Mouse (Mus musculus) cerebellum, adult 9-11 months (tissue): ENCODE results near the gene Mrpl18.
A peak's percentile ranks its signal among the peaks of the same experiment; 100 is the strongest.
"Not testable (repeated sequence)": the region's sequence is repeated elsewhere in the genome, so short reads cannot be mapped to it uniquely, and the experiment has no call there.

Experiments
- DNase-seq: peaks from one replicate; pipeline ENCODE4 v3.0.0; 2022

The Mrpl18 gene

GRCm38 (mm10) chr17:12909361-12910280 lies 6.5 kb downstream of the Mrpl18 start, which contains the start of gene Pnldc1:
Gene Pnldc1 (minus strand): TSS chr17:12910230.
- no peak for DNase-seq

- DNase-seq, result no peak
Observed at GRCm38 (mm10) chr17:12906436-12906835, 9.7 kb downstream of the Mrpl18 start.

- no peak for DNase-seq
Observed at GRCm38 (mm10) chr17:12905810-12906209, 10.3 kb downstream of the Mrpl18 start.

GRCm38 (mm10) chr17:12904349-12904748 lies 11.8 kb downstream of the Mrpl18 start:
- DNase-seq, result no peak

GRCm38 (mm10) chr17:12903372-12904333 lies 12.5 kb downstream of the Mrpl18 start:
- DNase-seq, result no peak

- DNase-seq, result no peak
Observed at GRCm38 (mm10) chr17:12902291-12902690, 13.9 kb downstream of the Mrpl18 start.

- DNase-seq, result not testable (repeated sequence)
Observed at GRCm38 (mm10) chr17:12898607-12899006, 17.5 kb downstream of the Mrpl18 start.

- DNase-seq, result no peak
Observed at GRCm38 (mm10) chr17:12897674-12898073, 18.5 kb downstream of the Mrpl18 start.

GRCm38 (mm10) chr17:12892033-12892432 lies 24.1 kb downstream of the Mrpl18 start:
- no peak for DNase-seq

- DNase-seq, result no peak
Observed at GRCm38 (mm10) chr17:12891054-12891453, 25.1 kb downstream of the Mrpl18 start.

GRCm38 (mm10) chr17:12887021-12887775 lies 28.9 kb downstream of the Mrpl18 start:
- DNase-seq, result no peak

GRCm38 (mm10) chr17:12886620-12887019 lies 29.5 kb downstream of the Mrpl18 start:
- no peak for DNase-seq

- DNase-seq, result no peak
Observed at GRCm38 (mm10) chr17:12881216-12881615, 34.9 kb downstream of the Mrpl18 start.

GRCm38 (mm10) chr17:12880178-12880577 lies 36.0 kb downstream of the Mrpl18 start:
- DNase-seq, result peak; percentile 73

- DNase-seq, result no peak
Observed at GRCm38 (mm10) chr17:12875734-12876133, 40.4 kb downstream of the Mrpl18 start, which contains the start of gene Mrgprh. Gene Mrgprh (plus strand): TSS chr17:12876034.

GRCm38 (mm10) chr17:12872275-12873028 lies 43.7 kb downstream of the Mrpl18 start:
- peak; percentile 54 for DNase-seq

GRCm38 (mm10) chr17:12868640-12869039 lies 47.5 kb downstream of the Mrpl18 start:
- DNase-seq, result no peak

- DNase-seq, result no peak
Observed at GRCm38 (mm10) chr17:12868043-12868442, 48.1 kb downstream of the Mrpl18 start, which contains the start of gene Mas1. Gene Mas1 (minus strand): TSS chr17:12868143.

- no peak for DNase-seq
Observed at GRCm38 (mm10) chr17:12866853-12867252, 49.3 kb downstream of the Mrpl18 start.

- DNase-seq, result no peak
Observed at GRCm38 (mm10) chr17:12865407-12865806, 50.7 kb downstream of the Mrpl18 start.

GRCm38 (mm10) chr17:12864111-12864510 lies 52.0 kb downstream of the Mrpl18 start:
- DNase-seq, result peak; percentile 43
